Mouse (Mus musculus) heart, postnatal 10 days (tissue): ENCODE results near the gene Samd4. TPM values are rescaled to one million over a fixed set of nuclear protein-coding genes. Genes with fewer than 3 reads are reported as not detected.

Experiments used
- DNase-seq, 2 experiments: peaks; one replicate each; pipeline ENCODE4 v3.0.0; 2021
- intact Hi-C: fragments of 180-260 bp; cut with DNase I; formaldehyde crosslinking; loops from one replicate; pipeline ENCODE4 v1.15.1; 2025
- total RNA-seq, 2 experiments: library from RNA; stranded (reverse); gene quantifications; 2 replicates each; pipeline ENCODE4 v1.2.3; 2021

The Samd4 gene
- total RNA-seq, 2 experiments from 2014 or later = 64.3 to 67.9 TPM

DNA sequence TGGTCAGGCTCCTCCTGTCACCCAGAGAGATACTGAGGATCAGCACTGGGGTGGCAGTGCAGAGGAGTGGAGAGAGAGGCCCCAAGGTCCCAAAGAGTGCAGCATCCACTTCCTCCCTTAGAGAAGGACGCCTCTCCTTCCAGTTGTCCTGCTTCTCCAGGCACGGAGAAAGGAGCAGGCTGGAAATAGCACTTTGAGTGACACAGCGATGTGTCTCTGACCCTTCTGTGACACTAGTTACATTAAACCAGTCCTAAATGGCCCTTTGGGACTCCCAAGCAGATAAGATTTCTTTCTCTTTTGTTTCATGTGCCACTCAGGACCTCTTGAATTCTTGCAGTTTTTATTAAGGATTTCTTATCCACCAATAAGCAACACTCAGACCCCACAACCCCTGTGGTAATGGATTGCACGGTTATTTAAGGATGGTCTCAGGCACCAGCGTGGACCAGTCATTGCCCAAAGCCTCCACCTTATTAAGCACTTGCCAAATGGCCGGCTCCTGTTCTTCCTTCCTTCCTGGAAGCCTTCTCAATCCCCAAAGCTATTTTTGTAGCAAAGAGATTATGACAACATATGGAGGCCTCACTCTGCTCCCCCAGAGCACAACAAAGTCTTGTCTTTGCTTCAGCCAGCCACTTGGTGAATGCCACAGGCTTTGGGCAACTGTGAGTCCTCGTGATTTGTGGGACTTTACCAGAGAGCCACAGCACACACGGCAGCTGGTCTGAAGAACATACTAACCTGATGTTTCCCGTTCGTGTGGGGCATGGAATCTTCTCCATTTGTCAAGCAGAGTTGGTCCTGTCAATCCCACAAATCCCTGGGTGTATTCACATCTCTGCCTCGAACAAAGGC lies 68.1 kb downstream of the Samd4 start:
- no peak for DNase-seq
- intact Hi-C loops = no loop called here

GRCm38 (mm10) chr14:46952264-46952663 lies 69.6 kb downstream of the Samd4 start:
- intact Hi-C loops = no loop called here
- DNase-seq = no peak

DNA sequence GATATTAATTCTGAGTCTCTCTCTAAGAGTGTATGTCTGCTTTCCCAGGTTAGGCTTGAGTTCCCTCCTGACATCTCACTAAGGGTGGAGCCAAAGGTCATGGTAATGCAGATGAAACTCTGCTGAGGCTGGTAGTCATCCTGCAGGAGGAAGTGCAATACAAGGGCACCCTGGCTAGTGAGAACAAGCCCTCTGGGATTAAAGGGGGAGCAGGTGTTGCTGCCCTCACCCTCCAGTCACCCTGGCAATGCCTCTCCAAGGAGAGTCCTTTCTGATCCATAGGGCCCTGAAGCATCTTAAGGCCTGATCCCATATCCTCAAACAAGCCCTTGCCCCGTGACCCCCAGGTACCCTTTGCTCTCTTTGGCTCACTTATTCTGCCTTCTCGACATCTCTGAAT lies 72.5 kb downstream of the Samd4 start:
- DNase-seq = no peak
- intact Hi-C loops = no loop called here

DNA sequence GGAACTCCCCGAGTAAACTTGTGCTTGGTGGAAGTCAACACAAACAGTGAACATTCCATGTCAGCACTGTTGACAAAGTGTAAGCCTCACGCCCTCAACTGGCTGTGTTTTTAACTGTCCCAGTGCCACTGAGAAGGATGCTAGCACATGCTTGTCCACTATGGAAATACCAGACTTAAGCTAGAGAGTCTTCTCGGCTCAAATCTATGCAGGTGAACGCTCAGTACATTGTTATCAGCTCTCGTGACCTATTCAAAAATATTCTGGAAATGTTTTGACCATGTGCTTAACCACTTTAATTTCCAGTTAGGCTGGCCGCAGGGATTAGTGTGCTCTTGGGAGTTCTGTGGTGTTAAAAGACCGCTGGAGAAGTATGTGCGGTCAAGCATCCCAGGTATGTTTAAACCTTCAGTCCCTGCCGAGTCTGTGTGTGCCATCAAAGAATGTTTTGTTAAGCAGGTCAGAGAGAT lies 73.0 kb downstream of the Samd4 start:
- peak; percentile 26 to 34 for DNase-seq
- intact Hi-C loops = loop anchor here (2.0 kb wide), 1 partner anchor 73 kb away; the partner anchor contains the start of gene Samd4

GRCm38 (mm10) chr14:46956121-46956520 lies 73.5 kb downstream of the Samd4 start:
- intact Hi-C loops = loop anchor here (2.0 kb wide), 1 partner anchor 73 kb away; the partner anchor contains the start of gene Samd4
- DNase-seq = no peak

GRCm38 (mm10) chr14:46959166-46959721 lies 76.6 kb downstream of the Samd4 start:
- intact Hi-C loops = no loop called here
- no peak for DNase-seq

DNA sequence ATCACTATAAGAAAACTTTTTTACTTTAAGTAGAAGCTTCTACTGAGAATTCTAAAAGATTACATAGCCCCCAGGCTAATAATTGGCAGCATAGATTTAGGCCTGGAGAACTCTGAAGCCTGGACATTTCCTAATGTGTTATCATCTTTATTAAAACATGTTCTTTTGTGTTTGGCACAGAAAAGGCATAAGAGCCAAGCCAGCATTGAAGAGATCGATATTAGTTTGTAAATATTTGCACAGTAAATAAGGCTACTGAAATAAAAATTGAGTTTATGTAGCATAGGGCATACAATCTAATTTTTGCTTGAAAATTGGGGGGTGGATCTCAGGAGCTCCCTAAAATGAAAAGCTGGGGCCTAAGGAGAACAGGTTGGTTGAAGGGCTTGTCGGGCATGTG lies 77.2 kb downstream of the Samd4 start:
- intact Hi-C loops = no loop called here
- DNase-seq = no peak

DNA sequence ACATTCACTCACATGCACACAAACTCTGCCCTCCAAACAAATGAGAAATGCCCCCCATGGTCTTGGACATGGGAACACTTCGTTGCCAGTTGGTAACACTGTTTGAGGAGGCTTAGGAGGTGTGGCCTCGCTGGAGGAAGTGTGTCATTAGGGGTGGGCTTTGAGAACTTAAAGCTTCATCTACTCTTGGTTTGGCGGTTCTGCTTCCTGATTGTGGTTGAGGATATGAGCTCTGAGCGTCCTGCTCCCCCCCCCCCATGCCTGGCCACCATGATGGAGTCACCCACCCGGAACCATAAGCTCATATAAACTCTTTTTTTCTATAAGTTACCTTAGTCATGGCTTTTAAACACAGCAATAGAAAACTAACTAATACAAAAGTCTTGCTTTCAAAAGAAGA lies 80.2 kb downstream of the Samd4 start:
- intact Hi-C loops = no loop called here
- DNase-seq = no peak

- intact Hi-C loops = no loop called here
- DNase-seq = no peak
Observed at GRCm38 (mm10) chr14:46964074-46964872, 81.6 kb downstream of the Samd4 start.

GRCm38 (mm10) chr14:46966206-46966605 lies 83.6 kb downstream of the Samd4 start:
- intact Hi-C loops = loop anchor here (2.0 to 5.0 kb wide), 2 partner anchors 83 to 129 kb away; partner anchors contain the start of gene Samd4

DNA sequence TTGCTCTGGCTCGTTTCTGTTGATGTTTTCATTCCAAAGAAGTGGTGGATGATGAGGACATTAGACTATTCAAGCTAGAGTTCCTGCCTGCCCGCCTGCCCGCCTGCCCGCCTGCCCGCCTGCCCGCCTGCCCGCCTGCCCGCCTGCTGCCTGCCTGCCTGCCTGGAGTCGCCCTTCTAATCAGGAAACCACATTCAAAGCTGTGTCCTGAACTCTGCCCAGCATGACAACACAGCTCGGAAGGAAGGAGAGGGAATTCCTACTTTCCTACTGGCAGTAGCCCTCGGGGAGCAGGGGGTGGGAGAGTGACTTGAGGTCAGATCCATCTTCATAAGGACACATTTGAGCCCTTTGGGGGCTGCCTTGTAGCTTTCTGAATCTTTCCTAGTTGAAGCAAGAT lies 85.4 kb downstream of the Samd4 start:
- intact Hi-C loops = loop anchor here (5.0 kb wide), 1 partner anchor 131 kb away; no protein-coding TSS in a partner anchor
- peak in 1 of 2 experiments; percentile 30 for DNase-seq

More at GRCm38 (mm10) chr14:46966206-46966605, 83.6 kb downstream of the Samd4 start:
- DNase-seq = peak; percentile 72 to 74

GRCm38 (mm10) chr14:46970673-46971072 lies 88.0 kb downstream of the Samd4 start:
- peak; percentile 50 to 53 for DNase-seq
- intact Hi-C loops = no loop called here

GRCm38 (mm10) chr14:46971802-46972201 lies 89.1 kb downstream of the Samd4 start:
- intact Hi-C loops = no loop called here
- no peak for DNase-seq

- no peak for DNase-seq
- intact Hi-C loops = no loop called here
Observed at GRCm38 (mm10) chr14:46974874-46975273, 92.2 kb downstream of the Samd4 start.

DNA sequence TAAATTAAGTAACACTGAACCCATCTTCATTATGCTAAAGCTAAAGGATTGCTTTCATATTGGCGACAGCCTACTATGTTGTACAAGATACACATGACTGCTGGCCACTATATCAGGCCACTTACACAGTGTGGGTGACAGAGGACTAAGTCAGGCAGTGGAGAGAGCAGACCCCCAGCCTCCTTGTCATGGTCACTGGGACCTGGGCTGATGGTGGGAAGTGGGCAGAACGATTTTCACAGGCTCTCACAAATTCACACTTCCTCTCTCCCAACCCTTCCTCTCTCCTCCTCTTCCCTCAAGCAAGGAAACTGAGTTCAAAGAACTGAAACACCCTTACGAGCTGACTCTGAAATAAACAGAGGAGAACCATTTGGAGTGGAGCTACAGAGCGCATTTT lies 93.3 kb downstream of the Samd4 start:
- intact Hi-C loops = no loop called here
- DNase-seq = no peak

- intact Hi-C loops = no loop called here
- DNase-seq = no peak
Observed at GRCm38 (mm10) chr14:46976712-46977111, 94.1 kb downstream of the Samd4 start.

GRCm38 (mm10) chr14:46977660-46978059 lies 95.0 kb downstream of the Samd4 start:
- peak; percentile 48 to 64 for DNase-seq
- intact Hi-C loops = no loop called here

GRCm38 (mm10) chr14:46979172-46979571 lies 96.5 kb downstream of the Samd4 start:
- DNase-seq = no peak
- intact Hi-C loops = no loop called here

DNA sequence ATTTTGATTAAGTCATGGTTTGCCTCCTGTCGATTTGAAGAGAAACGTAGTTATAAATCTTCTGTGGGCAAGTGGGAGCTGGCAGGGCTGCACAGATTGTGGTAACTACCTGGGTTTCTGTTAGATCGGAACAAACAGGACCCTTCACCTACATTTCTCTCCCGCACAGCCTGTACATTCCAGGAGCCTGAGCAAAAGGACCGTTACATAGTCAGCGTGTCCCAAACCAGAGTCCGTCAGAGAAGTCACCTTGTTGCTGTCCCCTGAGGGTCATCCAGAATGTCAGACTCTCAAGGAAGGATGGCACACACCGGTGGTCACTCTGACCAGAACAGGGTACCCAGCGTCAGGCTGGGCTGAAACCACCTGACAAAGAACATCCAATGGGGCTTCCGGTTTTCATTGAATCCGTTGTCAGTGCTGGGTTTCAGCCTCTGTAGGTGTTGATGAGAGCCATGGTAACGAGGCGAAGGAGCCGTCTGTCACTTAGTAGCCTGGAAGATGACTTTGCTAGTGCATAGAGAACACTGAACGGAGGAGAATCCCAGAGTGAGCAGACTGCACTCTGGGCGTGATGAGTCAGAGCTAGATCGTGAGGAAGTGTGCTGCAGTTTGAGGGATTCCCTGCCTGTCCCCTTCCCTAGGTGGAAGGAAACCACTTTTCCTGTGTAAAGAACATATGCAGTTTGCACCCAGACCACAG lies 98.2 kb downstream of the Samd4 start:
- no peak for DNase-seq
- intact Hi-C loops = no loop called here

- intact Hi-C loops = no loop called here
- no peak for DNase-seq
Observed at GRCm38 (mm10) chr14:46982106-46982505, 99.5 kb downstream of the Samd4 start.
